Mouse (Mus musculus) lung, adult 2 months (tissue): ENCODE measurements around the gene Dda1.

Experiments used
- CTCF ChIP-seq: fragments of 200-500 bp; IDR thresholded peaks from 2 replicates; pipeline ENCODE4 v1.5.1; 2011; ENCODE audit warnings: mild to moderate bottlenecking, low read length, control low read depth; ENCODE audit not compliant: insufficient read depth
- POLR2A ChIP-seq: fragments of 200-500 bp; IDR thresholded peaks from 2 replicates; pipeline ENCODE4 v1.6.1; 2011; ENCODE audit warnings: low read depth, mild to moderate bottlenecking, control low read depth, low read length, borderline replicate concordance; ENCODE audit errors: extremely low read depth

GRCm38 (mm10) chr8:71472601-71473386 is 3.8 kb downstream of the Dda1 start:
- no peak for TF ChIP-seq POLR2A
- TF ChIP-seq CTCF = 0 out of 2 replicates have a peak, but pooled peaks have one; percentile 3
